Mouse (Mus musculus) CD4-positive, CD25-positive, alpha-beta regulatory T cell, adult 2 months (primary cell): ENCODE measurements around the gene Foxo4.

Experiments
- DNase-seq: peaks from one replicate; pipeline ENCODE4 v3.0.0-alpha.2; 2012; ENCODE audit warnings: low read depth, low spot score

The Foxo4 gene

DNA sequence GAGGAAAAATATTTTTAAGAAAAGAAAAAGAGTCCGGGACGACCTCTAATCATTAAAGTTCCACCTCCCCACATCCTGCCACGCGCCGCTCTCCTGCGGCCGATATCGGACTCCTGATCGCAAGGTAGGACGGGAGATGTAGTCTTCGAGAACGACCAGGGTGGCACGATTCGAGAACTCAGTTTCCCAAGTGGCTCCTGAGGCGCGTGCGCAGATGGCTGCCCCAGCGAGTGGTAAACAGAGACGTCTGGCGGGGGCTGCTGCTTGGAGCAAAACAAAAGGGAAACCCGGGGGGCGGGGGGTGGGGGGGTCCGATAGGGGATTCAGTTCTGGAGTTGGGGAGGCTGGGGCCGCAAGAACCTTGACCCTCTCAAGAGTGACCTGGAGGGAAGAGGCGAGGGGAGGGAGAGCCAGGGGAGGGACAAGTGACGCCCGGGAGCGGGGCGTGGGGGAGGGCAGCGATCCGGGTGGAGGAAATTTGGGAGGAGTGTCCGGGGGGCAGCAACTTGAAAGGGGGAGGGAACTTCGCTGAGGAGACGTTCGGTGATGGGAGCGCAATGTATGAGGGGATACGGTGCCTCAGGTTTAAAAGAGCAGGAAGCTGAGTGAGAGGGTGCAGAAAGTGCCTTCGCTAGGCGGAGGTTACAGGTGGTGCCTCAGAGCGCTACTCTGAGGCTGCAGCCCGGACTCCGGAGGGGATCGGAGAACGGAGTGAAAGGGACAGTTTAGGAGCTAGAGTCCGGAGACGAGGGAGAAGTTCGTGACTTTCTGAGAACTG lies at the start of gene Foxo4:
TSS of gene Foxo4 (plus strand) at position 577 of the 778 bp plus-strand sequence.
- DNase-seq, result peak; percentile 93

DNA sequence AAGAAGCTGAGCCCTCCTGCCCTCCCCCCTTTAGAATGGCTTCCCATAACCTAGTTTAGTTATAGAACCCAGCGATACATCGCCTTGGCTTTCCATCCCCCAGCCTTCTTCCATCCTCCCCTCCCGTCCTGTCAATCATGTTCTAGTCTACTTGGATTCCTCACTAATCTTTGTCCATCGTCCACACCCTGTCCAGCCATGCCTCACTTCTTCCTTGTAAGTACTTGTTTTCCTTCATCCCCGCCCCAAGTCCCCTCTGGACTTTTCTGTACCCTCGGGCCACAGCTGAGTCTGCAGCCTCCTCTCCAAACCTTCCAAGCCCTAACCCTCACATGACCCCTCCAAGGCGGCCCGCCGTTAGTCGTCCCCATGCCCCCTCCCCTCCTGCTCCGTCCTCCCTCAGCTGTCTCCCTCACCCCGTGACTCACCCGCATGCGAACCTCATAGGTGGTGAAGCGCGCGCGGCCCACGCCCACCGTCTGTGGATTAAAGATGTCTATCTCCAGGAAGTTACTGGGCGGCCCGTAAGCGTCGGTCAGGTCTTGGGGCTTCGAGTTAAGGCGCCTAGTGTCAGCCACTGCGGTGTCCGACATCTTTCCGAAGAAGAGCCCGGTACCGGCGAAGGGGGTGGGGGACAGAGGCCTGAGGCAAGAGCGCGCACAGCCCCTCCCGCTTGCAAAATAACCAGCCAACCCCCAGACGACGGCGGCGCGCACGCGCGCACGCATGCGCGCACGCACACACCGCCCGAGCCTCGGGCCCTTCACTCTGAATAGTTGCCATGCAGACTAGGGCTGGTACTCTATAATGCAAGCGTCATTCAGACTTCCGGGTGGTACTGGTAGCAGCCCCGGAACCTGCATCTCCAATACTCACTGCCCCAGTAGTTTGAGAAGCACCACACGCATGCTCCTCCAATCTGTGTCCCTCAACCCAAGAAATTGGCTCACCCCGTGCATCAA lies 32.2 kb upstream of the Foxo4 start, which contains the start of gene Snx12:
TSS of gene Snx12 (minus strand) at position 730 of the 962 bp plus-strand sequence.
- peak; percentile 92 for DNase-seq

DNA sequence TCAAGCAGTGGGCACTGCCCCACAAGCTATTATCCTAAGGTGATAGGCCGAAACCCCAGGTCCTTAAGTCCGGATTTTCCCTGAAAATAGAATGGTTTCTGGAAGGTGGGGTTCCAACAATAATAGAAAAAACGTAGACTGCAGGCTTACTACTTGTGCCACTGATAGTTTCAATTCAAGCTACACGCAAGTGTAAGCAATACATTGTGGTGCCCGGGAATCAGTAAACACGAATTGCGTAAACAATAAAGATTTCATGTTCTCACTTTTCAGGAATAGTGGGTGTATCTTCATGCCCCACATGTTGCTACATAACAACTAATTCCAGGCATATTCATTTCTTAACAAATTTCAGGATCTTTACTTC lies 31.5 kb upstream of the Foxo4 start:
- DNase-seq, result no peak

DNA sequence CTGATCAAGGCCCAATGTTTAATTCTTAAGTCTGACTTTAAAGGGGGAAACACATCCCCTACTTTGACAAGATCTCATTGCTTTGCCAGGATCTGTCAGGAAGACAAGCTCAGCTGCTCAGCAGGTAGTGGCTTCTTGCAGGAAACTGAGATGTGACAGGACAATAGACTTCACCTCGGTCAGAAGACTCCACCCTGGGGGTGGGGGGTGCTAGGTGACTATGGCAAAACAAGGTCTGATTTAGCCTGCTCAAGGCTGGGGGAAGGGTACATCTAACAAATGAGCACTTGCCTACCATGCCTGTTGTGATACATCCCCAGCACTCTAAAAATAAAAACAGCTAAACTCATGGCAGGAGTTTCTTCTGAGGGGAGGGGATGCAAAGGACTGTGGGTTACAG lies 9.3 kb upstream of the Foxo4 start:
- no peak for DNase-seq

DNA sequence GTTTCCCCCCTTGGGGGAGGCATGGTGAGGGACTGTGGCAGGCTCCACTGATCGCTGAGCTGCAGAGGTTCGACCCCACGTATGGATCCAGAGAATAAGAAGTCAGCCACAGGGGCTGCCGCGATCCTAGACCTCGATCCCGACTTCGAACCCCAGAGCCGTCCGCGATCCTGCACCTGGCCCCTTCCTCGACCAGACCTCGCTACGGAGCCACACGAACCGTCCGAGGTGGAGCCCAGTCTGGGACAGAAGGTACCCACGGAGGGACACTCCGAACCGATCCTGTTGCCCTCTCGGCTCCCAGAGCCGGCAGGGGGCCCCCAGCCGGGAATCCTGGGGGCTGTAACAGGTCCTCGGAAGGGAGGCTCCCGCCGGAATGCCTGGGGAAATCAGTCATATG lies 412 bp downstream of the Foxo4 start:
- DNase-seq, result no peak

DNA sequence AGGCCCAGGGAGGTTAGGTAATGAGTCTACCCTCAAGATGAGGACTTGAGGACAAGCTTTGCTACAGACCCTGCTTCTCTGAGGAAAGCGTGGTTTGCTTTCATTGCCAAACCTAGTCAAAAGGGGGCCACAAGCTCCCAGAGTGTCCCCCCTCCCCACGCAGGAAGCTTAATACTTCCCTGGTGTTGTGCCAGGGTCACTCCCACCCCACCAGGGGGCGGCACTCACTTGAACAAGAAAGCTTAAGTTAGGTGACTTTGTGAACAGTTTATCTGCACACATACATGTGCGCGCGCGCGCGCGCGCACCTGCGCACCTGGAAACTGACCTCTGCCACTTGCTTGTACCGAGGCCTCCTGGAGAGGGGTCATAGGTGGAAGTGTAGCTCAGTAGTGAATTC lies 2.3 kb downstream of the Foxo4 start:
- peak; percentile 76 for DNase-seq

DNA sequence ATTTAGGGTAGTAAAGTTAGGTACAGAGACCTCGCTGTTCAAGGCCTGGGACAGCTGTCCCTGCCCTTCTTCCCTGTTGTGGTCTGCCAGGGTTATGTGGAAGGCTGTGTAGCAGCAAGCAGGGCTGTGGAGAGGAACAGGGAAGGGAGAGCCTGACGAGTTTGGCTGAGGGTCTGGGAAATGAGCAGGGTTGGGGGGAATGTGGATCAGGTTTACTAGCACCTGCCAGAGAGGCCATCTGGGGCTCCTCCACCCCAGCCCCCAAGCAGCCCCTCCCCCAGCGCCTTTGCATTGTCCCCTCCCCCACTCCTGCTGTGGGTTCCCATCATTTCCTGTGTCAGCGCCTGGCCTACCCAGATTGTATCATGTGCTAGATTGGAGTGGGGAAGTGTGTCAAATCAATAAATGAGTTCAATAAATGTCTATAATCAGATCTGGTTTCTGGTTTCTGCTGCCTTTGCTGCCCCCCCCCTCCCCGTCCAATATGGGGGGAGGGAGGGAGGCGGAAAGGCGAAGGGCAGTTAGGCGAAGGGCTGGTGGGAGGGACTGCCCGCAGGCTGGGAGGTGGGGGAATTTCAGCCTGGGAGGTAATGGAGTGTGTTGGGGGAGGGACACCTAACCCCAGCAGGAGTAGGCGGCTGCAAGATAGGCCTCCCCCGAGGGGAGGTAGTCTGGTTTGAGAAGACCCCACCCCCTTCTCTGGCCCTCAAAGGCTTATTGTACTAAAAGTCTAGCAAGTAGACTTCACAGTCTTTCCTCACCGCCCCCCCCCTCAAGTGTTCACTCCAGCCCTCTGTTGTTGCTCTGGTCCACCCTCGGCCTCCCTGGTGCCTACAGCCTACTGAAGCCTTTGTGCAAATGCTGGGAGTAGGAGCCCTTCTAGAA lies 6.4 kb downstream of the Foxo4 start:
- DNase-seq, result peak; percentile 59

DNA sequence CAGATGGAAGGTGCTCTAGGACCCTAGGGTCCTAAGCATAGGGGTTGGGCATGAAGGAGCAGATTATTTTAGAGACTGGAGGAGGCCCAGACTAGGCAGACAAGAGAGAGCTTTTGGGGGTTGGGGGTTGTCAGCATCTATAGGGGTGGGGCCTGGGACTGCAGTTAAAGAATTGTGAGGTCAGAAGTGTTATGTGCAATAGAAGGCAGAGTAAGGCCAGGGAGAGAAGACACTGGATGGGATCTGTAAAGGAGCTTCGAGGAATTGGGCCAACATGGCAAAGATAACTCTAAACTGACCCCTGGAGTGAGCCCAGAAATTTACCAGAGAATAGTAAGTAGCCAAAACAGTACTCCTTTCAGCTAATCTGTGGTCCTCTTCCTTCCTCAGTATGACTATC lies 9.6 kb downstream of the Foxo4 start, which contains the start of gene Gm614:
TSS of gene Gm614 (minus strand) at position 101 of the 400 bp plus-strand sequence.
- DNase-seq, result no peak

DNA sequence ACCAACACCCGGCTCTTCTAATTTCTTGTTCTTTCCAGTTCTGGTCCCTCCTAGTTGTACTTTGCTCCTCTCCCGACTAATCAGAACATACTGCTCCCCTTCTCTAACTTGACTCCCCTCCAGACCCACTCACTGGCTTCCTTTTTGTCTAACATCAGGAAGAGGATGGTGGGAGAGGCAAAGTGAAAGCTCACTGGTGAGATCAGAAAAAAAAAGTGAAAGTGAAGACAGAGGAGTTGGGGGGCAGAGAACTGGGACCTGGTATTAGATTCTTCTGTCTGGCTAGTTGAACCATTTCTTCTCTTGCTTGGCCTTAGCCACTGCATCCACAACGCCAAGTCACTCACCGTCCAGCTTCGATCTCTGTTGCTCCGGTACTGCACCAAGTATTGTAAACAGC lies 12.3 kb downstream of the Foxo4 start:
- DNase-seq, result peak; percentile 27

DNA sequence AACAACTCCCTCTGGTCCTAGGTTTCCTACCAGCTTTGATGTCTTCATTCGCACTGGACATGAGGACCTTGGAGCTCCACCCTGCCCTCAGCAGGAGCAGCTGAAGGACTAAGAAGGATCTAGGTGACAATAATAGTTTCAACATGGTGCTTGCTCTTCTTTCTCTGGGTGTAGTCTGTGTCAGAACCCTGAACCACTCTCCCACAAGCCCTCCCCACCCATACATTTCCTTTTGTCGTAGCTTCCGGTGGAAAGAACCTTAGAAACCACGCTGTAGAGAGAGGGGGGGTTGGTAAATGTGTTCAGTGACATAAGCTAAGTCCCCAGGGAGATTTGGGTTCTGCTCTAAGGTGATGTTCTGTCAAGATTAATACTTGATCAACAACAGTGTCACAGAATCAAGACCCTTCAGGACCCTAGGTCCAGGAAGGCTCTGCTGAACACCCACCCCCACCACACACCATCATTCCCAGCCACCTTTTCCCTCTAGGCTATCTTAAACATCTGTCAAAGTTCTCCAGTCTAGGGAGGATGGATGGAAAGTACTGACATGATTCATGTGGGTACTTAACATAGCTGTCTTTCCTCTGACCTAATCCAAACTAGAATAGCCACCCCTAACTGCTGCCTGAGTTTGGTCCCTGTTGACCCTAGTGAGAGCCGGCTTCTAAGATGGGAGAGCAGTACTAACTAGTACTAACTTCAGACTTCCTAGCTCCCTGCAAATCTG lies 13.9 kb downstream of the Foxo4 start, which contains the start of gene Il2rg:
TSS of gene Il2rg (minus strand) at position 231 of the 730 bp plus-strand sequence.
- peak; percentile 90 for DNase-seq

DNA sequence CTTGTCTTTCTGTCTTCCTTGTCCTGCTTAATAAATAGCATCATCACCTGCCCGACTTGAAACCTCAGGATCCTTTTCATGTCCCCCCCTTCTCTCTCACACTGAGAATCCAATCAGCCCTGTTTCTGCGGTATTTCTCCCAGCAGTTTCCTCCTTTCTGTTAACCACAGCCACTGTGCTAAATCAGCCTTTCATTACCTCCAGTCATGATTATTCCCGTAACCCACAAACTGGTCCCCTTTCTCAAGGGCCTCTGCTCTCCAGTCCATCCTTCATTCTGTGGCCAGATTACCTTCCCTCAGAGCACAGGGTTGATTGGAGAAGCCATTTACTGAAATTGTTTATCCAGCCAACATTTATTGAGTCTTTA lies 14.4 kb downstream of the Foxo4 start, which contains the start of gene Gm20489:
TSS of gene Gm20489 (minus strand) at position 269 of the 370 bp plus-strand sequence.
- DNase-seq, result no peak

DNA sequence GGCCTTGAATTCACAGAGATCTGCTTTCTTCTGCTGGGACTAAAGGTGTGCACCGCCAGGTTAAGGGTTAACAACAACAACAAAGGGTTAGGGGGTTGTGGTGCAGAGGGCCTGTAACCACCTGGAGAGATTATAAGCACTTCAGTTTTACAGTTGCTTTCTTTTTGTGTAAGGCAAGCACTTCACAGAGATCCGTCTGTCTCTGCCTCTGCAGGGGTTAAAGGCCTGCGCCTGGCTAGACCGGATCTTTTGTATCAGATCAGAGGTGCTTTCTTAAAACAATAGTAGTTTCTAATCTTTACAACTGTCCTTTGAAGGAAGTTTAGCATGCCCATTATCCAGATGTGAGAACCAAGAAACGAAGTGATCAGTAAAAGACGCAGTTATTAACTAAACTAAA lies 19.1 kb downstream of the Foxo4 start:
- peak; percentile 37 for DNase-seq

DNA sequence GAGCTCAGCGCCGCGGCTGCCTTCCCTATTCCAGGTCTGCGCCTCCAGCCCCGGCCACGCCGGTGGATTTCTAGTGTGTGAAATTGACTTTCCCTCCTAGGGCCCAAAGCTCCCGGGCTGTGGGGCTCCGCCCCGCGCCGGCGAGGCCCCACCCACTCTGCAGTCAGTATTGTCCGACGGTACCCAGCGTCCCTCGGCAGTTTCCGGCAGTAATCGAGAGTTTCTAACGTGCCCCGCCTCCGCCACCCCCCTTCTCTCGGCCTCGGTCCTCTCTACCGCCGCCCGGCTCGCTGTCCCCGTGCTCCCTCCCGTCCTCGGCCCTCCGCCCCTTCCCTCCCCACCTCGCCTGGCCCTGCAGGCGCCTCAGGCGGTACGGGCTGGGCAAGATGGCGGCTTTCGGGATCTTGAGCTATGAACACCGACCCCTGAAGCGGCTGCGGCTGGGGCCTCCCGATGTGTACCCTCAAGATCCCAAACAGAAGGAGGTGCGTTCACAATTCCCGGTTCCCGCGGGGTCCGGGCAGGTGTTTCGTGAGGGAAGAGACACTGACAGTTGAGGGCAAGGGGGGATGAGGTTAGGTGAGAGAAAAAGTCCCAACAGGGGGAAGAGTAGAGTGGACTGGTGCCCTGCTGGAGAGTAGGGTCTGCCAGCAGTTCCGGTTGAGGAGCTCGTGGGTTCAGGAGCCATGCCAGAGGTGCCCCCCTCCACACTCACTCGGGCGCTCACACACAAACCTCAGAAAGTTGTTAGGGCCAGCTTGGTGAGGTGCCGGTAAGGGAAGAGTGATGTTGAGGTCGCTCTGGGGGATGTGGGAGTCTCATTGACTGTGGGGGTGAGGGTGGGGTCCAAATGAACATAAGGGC lies 19.8 kb downstream of the Foxo4 start, which contains the start of gene Med12:
TSS of gene Med12 (plus strand) at position 156 of the 864 bp plus-strand sequence.
- DNase-seq, result peak; percentile 92

DNA sequence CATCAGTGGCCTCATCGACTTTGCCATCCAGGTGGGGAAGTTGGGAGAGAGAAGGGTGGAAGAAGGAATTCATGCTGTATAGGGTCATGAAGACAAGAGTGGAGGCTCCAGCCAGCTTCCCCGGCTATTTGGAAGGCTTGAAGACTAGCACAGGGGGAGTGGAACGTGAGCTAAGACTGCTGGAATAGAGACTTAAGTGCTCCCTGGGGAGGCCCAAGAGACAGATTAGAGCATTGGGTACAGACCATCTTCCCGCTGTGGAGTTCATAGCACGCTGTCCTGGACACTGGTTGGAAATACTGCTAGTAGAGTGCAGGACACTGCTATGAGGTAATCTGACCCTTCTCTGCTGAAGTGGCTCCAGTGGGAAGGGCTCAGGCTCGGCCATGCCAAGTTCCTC lies 28.5 kb downstream of the Foxo4 start:
- no peak for DNase-seq

DNA sequence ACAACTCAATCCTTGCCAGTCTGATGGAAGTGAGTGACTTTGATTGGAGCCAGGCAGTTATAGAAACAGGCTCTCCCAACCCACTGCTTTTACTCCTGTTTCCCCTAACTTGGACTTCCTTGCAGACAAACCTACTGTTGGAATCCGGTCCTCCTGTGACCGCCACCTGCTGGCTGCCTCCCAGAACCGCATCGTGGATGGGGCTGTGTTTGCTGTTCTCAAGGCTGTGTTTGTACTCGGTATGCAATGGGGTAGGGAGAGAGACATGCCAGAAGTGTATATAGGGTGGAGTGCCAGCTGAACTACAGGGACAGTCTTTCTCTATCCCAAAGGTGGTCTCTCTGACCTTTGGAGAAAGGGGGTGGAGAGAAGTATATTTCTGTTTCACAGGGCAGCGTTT lies 31.2 kb downstream of the Foxo4 start:
- peak; percentile 80 for DNase-seq

DNA sequence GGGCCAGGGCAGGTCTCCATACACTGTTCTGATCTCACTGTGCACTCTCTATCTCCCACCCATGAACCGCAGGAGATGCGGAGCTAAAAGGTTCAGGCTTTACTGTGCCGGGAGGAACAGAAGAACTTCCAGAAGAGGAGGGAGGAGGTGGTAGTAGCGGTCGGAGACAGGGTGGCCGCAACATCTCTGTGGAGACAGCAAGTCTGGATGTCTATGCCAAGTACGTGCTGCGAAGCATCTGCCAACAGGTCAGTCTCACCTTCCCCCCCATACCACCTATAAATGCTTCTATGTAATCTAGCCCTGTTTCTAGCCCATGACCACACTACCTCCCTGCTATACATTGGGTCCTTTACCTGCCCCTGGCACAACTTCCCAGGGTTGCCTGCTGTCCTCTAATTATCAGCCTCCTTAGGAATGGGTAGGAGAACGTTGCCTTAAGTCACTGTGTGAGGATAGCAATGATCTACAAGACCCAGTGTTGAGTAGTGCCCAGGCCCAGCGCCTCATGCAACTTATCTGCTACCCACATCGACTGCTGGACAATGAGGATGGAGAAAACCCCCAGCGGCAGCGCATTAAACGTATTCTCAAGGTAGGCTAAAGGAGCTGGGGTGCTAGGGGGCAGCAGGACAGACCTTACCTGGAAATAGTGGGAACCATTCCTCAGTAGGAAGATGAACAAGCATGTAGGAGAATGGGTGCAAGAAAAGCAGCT lies 31.8 kb downstream of the Foxo4 start:
- DNase-seq, result no peak

DNA sequence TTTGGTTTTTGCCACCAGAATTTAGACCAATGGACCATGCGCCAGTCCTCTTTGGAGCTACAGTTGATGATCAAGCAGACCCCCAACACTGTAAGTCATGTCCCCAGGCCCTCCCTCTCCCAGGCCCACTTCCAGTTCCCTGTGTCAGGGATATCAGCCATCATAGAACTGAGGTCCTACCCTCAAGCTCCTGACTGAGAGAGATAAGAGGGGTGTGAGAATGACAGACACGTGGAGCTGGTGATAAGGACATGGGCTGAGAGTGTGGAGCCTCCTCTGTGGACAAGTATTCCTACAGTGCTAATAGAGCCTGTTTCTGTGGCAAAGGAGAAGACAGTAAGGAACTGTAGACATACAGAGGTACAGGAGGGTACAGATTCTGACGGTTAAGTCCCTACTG lies 33.2 kb downstream of the Foxo4 start:
- DNase-seq, result no peak

DNA sequence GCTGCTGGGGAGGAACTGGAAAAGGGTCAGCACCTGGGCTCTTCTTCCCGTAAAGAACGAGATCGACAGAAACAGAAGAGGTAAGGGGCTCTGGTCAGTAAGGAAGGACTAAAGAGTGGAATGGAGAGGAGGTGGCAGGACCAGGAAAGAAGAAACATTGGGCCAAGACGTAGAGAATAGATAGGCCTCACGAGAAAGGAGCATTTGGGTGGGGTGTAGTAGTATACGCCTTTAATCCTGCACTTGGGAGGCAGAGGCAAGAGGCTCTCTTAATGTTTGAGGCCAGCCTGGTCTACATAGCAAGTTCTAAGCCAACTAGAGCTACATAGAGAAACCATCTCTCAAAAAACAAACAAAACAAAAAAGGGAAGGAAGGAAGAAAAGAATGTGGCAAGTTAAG lies 34.1 kb downstream of the Foxo4 start:
- no peak for DNase-seq

DNA sequence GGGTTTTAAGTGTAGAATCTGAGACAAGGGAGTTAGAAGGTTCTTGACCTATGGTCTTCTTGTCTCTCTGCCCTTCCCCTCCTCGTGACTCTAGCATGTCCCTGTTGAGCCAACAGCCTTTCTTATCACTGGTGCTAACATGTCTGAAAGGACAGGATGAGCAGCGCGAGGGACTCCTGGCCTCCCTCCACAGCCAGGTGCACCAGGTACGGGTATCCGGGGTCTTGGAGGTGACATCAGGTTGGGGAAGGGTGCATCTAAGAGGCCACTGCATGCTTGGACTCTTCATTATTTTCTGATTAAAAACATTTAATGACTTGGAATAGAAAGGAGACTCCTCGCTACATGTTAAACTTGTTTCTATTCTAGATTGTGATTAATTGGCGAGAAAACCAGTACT lies 34.7 kb downstream of the Foxo4 start:
- DNase-seq, result no peak
